Mouse (Mus musculus) kidney, postnatal 0 days (tissue): ENCODE measurements at regions not wholly inside any gene's neighbourhood (a gene's known extent, or its start where the extent isn't known, plus 50 kb on each side); places are given as distances from the start of the nearest gene placed in this dataset.

Source experiments
- ATAC-seq: fragments of 200-750 bp; cut with Nextera tagmentation; replicated peaks from 2 replicates; pipeline ENCODE4 v1.8.0; 2017; ENCODE audit warnings: low read depth, moderate number of reproducible peaks, moderate TSS enrichment, moderate library complexity; ENCODE audit not compliant: low FRiP score
- DNase-seq: peaks from one replicate; pipeline ENCODE4 v3.0.0-alpha.2; 2016; ENCODE audit warnings: low spot score
- H3K27ac ChIP-seq: fragments of 300-500 bp; sonication (generic); 2 replicates; pipeline ENCODE4 v1.5.1; 2014; ENCODE audit warnings: mild to moderate bottlenecking
- H3K27me3 ChIP-seq: fragments of 300-500 bp; sonication (generic); 2 replicates; pipeline ENCODE4 v1.6.1; 2014; ENCODE audit warnings: low read length, mixed read lengths; ENCODE audit not compliant: insufficient read depth
- H3K36me3 ChIP-seq: fragments of 300-500 bp; sonication (generic); 2 replicates; pipeline ENCODE4 v1.6.1; 2014; ENCODE audit warnings: low read length, mixed read lengths; ENCODE audit not compliant: insufficient read depth
- H3K4me1 ChIP-seq: fragments of 300-500 bp; sonication (generic); replicated peaks from 2 replicates; pipeline ENCODE4 v1.6.1; 2014; ENCODE audit warnings: antibody characterized with exemption, low read length, mixed read lengths; ENCODE audit not compliant: insufficient read depth
- H3K4me2 ChIP-seq: fragments of 300-500 bp; sonication (generic); 2 replicates; pipeline ENCODE4 v1.6.1; 2014; ENCODE audit warnings: mild to moderate bottlenecking, low read length, moderate library complexity, mixed read lengths
- H3K4me3 ChIP-seq: fragments of 300-500 bp; sonication (generic); replicated peaks from 2 replicates; pipeline ENCODE4 v1.5.1; 2014; ENCODE audit warnings: low read depth, low read length
- H3K9ac ChIP-seq: fragments of 300-500 bp; sonication (generic); 2 replicates; pipeline ENCODE4 v1.6.1; 2014; ENCODE audit warnings: low read depth, low read length
- H3K9me3 ChIP-seq: fragments of 300-500 bp; sonication (generic); replicated peaks from 2 replicates; pipeline ENCODE4 v1.6.1; 2016; ENCODE audit warnings: low read length, inconsistent platforms, mixed read lengths
- CTCF ChIP-seq: IDR thresholded peaks from 2 replicates; pipeline ENCODE4 v1.5.1; 2016; ENCODE audit warnings: antibody characterized with exemption, low read depth, mild to moderate bottlenecking, moderate library complexity
- WGBS: fragments of 180-500 bp; shearing (Covaris S2); extraction: QIAGEN DNeasy Blood & Tissue Kit; methylation state at CpG from one replicate; pipeline ENCODE4 v1.1.7; 2014; 5-methylcytosine and 5-hydroxymethylcytosine counted together

GRCm38 (mm10) chr13:57231666-57232065 lies 335.9 kb upstream of the Trpc7 start:
- no peak overlapping the region for H3K4me2 ChIP-seq
- no peak overlapping the region for H3K9ac ChIP-seq
- H3K9me3 ChIP-seq, result no peaks in the 10 kb centered on the region
- WGBS, result 41% methylated on average over 3 of the region's 3 CpGs
- no peak for TF ChIP-seq CTCF
- no peak overlapping the region for H3K27ac ChIP-seq
- H3K4me3 ChIP-seq, result no peak overlapping the region
- no peak for ATAC-seq
- no peak for DNase-seq
- H3K36me3 ChIP-seq, result no peaks in the 10 kb centered on the region
- H3K4me1 ChIP-seq, result 0 out of 2 replicates have a peak, but pooled peaks cover 2% of the 10 kb centered on the region
- H3K27me3 ChIP-seq, result no peaks in the 10 kb centered on the region

GRCm38 (mm10) chr13:57230253-57230652 lies 334.5 kb upstream of the Trpc7 start:
- H3K4me3 ChIP-seq, result no peak overlapping the region
- no peaks in the 10 kb centered on the region for H3K27me3 ChIP-seq
- H3K9ac ChIP-seq, result no peak overlapping the region
- DNase-seq, result no peak
- no peaks in the 10 kb centered on the region for H3K9me3 ChIP-seq
- H3K27ac ChIP-seq, result no peak overlapping the region
- H3K4me2 ChIP-seq, result no peak overlapping the region
- no peak for ATAC-seq
- no peaks in the 10 kb centered on the region for H3K4me1 ChIP-seq
- peak; percentile 31; the same call in 1 of the 2 replicates for TF ChIP-seq CTCF
- H3K36me3 ChIP-seq, result no peaks in the 10 kb centered on the region
- WGBS, result 66% methylated on average over 4 of the region's 4 CpGs

- no peak for DNase-seq
These were observed 325.3 kb upstream of the Trpc7 start for GRCm38 (mm10) chr13:57221092-57221491.

GRCm38 (mm10) chr13:57216161-57216560 lies 320.4 kb upstream of the Trpc7 start:
- Histone ChIP-seq H3K27me3 (no peaks in the 10 kb centered on the region), H3K4me2 (no peak overlapping the region), H3K27ac (no peak overlapping the region), H3K9me3 (no peaks in the 10 kb centered on the region), H3K9ac (no peak overlapping the region), H3K4me3 (no peak overlapping the region), H3K36me3 (no peaks in the 10 kb centered on the region), H3K4me1 (no peaks in the 10 kb centered on the region)
- ATAC-seq, result no peak
- WGBS, result 22% methylated on average over 7 of the region's 7 CpGs
- DNase-seq, result no peak
- TF ChIP-seq CTCF, result no peak

More at GRCm38 (mm10) chr13:57221092-57221491, 325.3 kb upstream of the Trpc7 start:
- Histone ChIP-seq H3K36me3 (no peaks in the 10 kb centered on the region), H3K27ac (no peak overlapping the region), H3K4me2 (no peak overlapping the region), H3K27me3 (no peaks in the 10 kb centered on the region), H3K9ac (no peak overlapping the region), H3K4me3 (no peak overlapping the region), H3K4me1 (no peaks in the 10 kb centered on the region), H3K9me3 (no peaks in the 10 kb centered on the region)
- WGBS, result 24% methylated on average over 8 of the region's 8 CpGs
- ATAC-seq, result no peak
- TF ChIP-seq CTCF, result no peak

GRCm38 (mm10) chr13:57212251-57212650 lies 316.5 kb upstream of the Trpc7 start:
- Histone ChIP-seq H3K4me1 (no peaks in the 10 kb centered on the region), H3K4me2 (no peak overlapping the region), H3K36me3 (no peaks in the 10 kb centered on the region), H3K27me3 (no peaks in the 10 kb centered on the region), H3K4me3 (no peak overlapping the region), H3K9ac (no peak overlapping the region), H3K9me3 (no peaks in the 10 kb centered on the region), H3K27ac (no peak overlapping the region)
- no peak for DNase-seq
- WGBS, result 77% methylated on average over 1 of the region's 1 CpGs
- TF ChIP-seq CTCF, result no peak
- no peak for ATAC-seq

- H3K9me3 ChIP-seq, result no peaks in the 10 kb centered on the region
- no peaks in the 10 kb centered on the region for H3K4me1 ChIP-seq
- ATAC-seq (no peak), DNase-seq (no peak)
- H3K4me2 ChIP-seq, result no peak overlapping the region
- H3K27ac ChIP-seq, result no peak overlapping the region
- 79% methylated on average over 3 of the region's 3 CpGs for WGBS
- H3K27me3 ChIP-seq, result no peaks in the 10 kb centered on the region
- no peak for TF ChIP-seq CTCF
- no peak overlapping the region for H3K4me3 ChIP-seq
- no peaks in the 10 kb centered on the region for H3K36me3 ChIP-seq
- no peak overlapping the region for H3K9ac ChIP-seq
These were observed 295.4 kb upstream of the Trpc7 start for GRCm38 (mm10) chr13:57191195-57191594.

GRCm38 (mm10) chr13:57189246-57189645 lies 293.5 kb upstream of the Trpc7 start:
- DNase-seq (no peak), ATAC-seq (no peak)
- Histone ChIP-seq H3K4me2 (no peak overlapping the region), H3K27ac (no peak overlapping the region), H3K4me1 (no peaks in the 10 kb centered on the region), H3K9me3 (no peaks in the 10 kb centered on the region), H3K36me3 (no peaks in the 10 kb centered on the region), H3K4me3 (no peak overlapping the region), H3K9ac (no peak overlapping the region), H3K27me3 (no peaks in the 10 kb centered on the region; the same call in 1 of the 2 replicates)
- no peak for TF ChIP-seq CTCF
- 48% methylated on average over 3 of the region's 3 CpGs for WGBS
